Mouse (Mus musculus): Measurements from ENCODE around the gene Dazap2. TPM values are rescaled to one million over a fixed set of nuclear protein-coding genes. Genes with fewer than 3 reads are reported as not detected.

Dazap2 gene
- total RNA-seq, 2 experiments from 2014 or later = 161 to 177 TPM

GRCm38 (mm10) chr15:100669337-100669736, 54.2 kb downstream of the Dazap2 start, which contains the start of gene Bin2:
Gene Bin2 (minus strand): TSS chr15:100669553.
- peak; percentile 33 to 49 for DNase-seq
- intact Hi-C loops (cut with DNase I) = no loop called here

GRCm38 (mm10) chr15:100670004-100670403, 54.9 kb downstream of the Dazap2 start:
- no peak for DNase-seq
- intact Hi-C loops (cut with DNase I) = no loop called here

Small RNA genes within 50 kb of the gene (microRNA-seq; reads per million reads assigned to microRNA genes)
- 0 reads per million in 2 experiments for gene Mir6961 (ENCODE audit: borderline number of aligned reads in 2 of 2)

Other genes starting within 250 kb of the Dazap2 start
- gene Gm5475, start 193.2 kb upstream of the Dazap2 start, total RNA-seq (2021) = not detected
- gene Slc11a2, start 190.3 kb upstream of the Dazap2 start, total RNA-seq (2021) = 10 to 100 TPM; 45.2 TPM
- 10 to 100 TPM; 12.2 to 14.8 TPM for gene Letmd1, start 146.3 kb upstream of the Dazap2 start, total RNA-seq (2021)
- gene Csrnp2, start 119.9 kb upstream of the Dazap2 start, total RNA-seq (2021) = 1 to 10 TPM; 2.5 to 3.0 TPM
- gene Tfcp2, start 63.3 kb upstream of the Dazap2 start, total RNA-seq (2021) = 10 to 100 TPM; 11.9 to 13.4 TPM
- gene Pou6f1, start 15.4 kb upstream of the Dazap2 start, total RNA-seq (2021) = 10 to 100 TPM; 10.8 to 13.3 TPM
- gene Smagp, start 21.6 kb downstream of the Dazap2 start, total RNA-seq (2021) = 10 to 100 TPM; 13.7 to 15.8 TPM
- 1 to 10 TPM; 1.6 TPM for gene Bin2, start 54.2 kb downstream of the Dazap2 start, total RNA-seq (2021)
- under 1 TPM in 1 of 2 experiments, not detected in 1; 0.98 TPM for gene Cela1, start 72.6 kb downstream of the Dazap2 start, total RNA-seq (2021)
- under 1 TPM; 0.72 to 0.98 TPM for gene Galnt6, start 114.0 kb downstream of the Dazap2 start, total RNA-seq (2021)
- 1 to 10 TPM; 2.3 to 2.7 TPM for gene Slc4a8, start 146.4 kb downstream of the Dazap2 start, total RNA-seq (2021)